Mouse (Mus musculus) ES-Bruce4 (cell line): ENCODE data around the gene Adam10.

Experiments used
- CTCF ChIP-seq: IDR thresholded peaks from one replicate; pipeline ENCODE4 v1.8.1; 2011; ENCODE audit warnings: low read depth, low read length
- EP300 ChIP-seq: IDR thresholded peaks from 2 replicates; pipeline ENCODE4 v1.6.1; 2011; ENCODE audit warnings: low read depth, low read length; ENCODE audit not compliant: insufficient read depth
- POLR2A ChIP-seq: IDR thresholded peaks from one replicate; pipeline ENCODE4 v1.8.1; 2011; ENCODE audit warnings: low read length; ENCODE audit not compliant: insufficient read depth

DNA sequence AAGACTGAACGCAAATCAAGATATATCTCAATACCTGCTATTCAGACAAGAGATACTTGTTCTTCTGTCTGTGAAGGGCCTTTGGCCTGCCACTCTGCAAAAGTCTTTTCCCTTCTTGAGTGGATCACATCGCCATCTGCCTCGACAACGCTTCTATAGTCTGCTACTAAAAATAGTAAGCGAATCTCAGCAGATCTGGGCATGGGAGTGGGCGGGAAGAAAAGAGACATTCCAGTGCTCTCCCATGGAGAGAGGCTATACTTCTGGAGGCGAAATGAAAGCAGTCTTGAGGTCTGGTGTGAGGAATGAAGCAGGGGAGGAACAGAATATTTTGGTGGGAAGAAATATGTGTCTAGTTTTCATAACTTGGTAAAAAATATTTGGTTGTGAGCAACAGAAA is 109.9 kb downstream of the Adam10 start:
- no peak for TF ChIP-seq EP300
- TF ChIP-seq POLR2A, result no peak
- TF ChIP-seq CTCF, result no peak
